Mouse (Mus musculus): ENCODE measurements around the gene Cc2d1b.

Gene Cc2d1b

GRCm38 (mm10) chr4:108638752-108639151 lies 19.0 kb downstream of the Cc2d1b start:
- DNase-seq (ENCODE audit: low read depth, low spot score) = peak; percentile 47

DNA sequence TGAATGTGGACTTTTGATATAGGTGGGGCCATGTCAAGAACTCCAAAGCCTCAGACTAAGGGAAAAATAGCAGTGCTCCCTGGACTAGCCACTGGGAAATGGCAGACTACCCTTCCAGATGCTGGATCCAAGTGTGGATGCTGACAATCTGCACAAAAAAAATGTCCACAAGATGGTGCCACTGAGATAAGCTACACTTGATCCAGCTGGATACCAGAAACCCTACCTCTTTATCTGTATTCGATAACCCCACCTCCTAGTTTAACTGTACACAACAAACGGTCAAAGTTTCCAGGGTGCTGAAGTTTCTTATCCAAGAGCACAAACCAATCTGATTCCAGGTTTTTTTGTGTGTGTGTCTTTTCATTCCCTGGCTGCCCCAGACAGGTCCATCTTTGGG lies 44.7 kb downstream of the Cc2d1b start:
- no peak for DNase-seq (ENCODE audit: low read depth, low spot score)

All from CD4-positive helper T cell, adult 2 months (primary cell).